Mouse (Mus musculus): ENCODE measurements around the gene Olfr958.

Gene Olfr958

DNA sequence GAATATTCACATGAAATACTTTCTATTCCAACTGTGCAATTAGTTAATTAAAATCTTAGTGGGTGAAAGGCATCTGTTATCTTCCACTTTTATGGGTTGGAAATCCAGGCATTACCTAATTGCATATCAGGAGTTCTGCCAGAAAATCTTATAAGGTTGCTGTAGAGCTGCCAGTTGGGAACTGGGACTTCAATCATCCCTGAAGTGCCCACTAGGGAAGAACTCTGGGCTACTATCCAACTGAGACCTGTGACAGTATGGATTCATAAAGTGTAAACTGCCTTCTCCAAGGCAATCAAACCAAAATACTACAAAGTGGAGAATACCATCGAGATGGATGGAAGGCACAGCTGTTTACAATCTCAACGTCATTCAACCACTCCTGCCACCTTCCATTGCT, at the start of gene Olfr958:
Gene Olfr958, minus strand, starts transcription at position 109 of the 400 bp plus-strand sequence.
- DNase-seq (ENCODE audit: low read depth), result no peak

DNA sequence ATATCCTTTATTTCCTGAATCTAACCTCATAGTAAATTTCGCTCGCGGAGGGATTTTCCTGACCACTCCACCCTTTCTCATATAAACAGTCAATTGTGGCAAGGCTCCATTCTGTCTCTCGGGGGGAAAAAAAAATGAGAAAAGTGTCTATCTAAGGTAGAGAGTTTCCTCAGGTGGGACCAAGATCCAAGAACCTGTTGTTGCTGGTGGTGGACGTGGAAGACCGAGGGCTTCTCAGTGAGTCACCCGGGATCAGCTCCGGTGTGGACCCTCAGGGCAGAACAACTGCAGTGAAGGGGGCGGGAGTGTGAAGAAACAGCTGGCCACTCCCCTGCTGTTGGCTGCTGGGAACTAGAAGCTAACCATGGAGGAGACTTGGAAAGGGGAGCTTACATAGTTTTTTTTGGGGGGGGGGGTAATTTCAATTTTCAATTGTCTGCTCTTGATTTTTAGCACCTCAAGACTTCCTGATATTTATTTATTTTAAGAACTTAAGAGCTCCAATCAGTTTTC, 49.5 kb upstream of the Olfr958 start:
- DNase-seq (ENCODE audit: low read depth), result peak; percentile 66

- no peak for DNase-seq (ENCODE audit: low read depth)
Measured at GRCm38 (mm10) chr9:39602536-39603332, 48.9 kb upstream of the Olfr958 start.

GRCm38 (mm10) chr9:39577050-39577449, 23.2 kb upstream of the Olfr958 start:
- peak; percentile 8 for DNase-seq (ENCODE audit: low read depth)

DNA sequence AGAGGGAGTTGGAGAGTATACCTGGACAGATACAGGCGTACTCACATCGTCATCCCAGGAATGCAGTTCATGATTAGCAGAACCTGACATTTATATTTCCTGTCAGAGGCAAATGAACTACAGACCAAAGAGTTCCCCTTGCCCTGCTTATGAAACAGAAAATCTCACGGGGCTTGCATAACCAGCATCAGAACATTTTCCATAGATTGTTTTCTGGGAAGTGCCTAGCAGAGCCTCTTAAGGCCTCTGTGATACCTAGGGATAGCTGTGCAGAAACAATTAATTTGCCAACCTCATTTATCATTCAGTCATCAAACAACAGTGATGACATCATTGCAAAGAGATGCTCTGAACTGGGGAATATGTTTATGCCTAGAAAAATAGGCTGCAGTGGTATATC, 21.6 kb upstream of the Olfr958 start, which contains the start of gene Olfr959:
Gene Olfr959, minus strand, starts transcription at position 101 of the 400 bp plus-strand sequence.
- DNase-seq (ENCODE audit: low read depth), result no peak

DNA sequence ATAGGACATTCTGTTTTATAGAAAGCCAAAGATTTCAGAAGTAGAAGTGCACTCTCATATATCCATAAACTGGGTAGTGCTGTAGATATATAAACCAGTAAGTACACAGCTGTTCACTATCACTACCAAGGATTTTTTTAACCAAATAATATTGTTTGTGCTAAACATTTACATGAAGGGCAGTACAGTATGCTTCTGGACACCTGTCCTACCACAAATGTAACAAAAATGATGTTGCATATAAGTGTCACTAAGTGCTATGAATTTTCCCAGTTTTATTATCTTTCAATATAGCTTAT, 4.4 kb upstream of the Olfr958 start:
- no peak for DNase-seq (ENCODE audit: low read depth)

DNA sequence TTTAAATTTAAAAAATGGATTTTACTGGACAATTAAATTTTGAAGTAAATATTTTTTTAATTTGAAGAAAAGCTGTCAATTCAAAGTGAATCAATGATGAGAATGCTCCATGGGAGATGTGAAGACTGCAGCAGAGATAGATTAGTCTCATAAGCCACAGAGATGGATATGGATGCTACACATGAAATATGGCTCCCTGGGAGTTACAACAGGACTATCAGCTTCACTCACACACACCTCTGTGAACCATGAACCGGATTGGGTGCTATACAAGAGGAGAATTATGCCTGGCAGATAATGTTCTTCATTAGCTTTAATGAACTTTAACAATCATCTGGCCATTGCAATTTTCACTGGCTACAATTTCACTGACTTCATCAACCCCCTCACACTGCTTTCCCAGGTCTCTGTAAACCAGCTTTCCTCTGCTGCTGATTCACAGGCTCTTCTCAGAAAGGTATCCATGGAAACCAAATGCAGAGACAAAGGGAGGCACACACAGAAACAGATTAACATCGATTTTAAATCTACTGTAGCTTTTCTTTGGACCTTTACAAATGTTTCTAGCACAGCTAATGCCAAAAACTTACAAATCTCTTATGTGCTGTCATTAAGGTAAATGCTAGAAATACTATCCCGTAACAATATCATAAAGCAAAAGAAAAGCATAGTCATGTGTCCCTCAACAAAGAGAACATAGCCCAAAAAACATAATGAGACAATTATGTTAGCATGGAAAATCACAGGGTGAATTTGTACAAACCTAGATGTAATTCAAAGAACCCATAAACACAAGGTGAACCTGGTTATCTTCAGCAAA, 3.9 kb upstream of the Olfr958 start:
- DNase-seq (ENCODE audit: low read depth), result no peak

DNA sequence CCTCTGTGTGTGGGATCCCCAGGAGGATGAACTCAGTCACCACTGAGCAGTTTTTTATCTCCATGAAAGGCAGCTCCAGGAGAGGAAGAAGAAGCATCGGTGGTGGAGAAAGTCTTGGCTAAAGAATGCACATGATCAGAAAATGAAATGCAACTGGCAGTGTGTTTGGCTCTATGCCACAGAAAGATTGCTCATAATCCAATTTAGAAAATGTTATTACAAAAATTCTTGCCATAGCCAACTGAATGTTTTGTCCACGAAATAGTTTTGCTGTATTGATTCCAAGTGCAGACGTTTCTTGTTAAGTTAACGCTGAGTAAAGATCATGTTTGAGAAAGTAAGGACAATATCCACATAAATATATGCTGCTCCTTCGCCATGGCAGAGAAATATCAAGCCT, 3.0 kb downstream of the Olfr958 start:
- peak; percentile 73 for DNase-seq (ENCODE audit: low read depth)

GRCm38 (mm10) chr9:39523616-39524285, 30.1 kb downstream of the Olfr958 start:
- DNase-seq (ENCODE audit: low read depth), result peak; percentile 57

GRCm38 (mm10) chr9:39518595-39518994, 35.3 kb downstream of the Olfr958 start:
- DNase-seq (ENCODE audit: low read depth), result peak; percentile 45

DNA sequence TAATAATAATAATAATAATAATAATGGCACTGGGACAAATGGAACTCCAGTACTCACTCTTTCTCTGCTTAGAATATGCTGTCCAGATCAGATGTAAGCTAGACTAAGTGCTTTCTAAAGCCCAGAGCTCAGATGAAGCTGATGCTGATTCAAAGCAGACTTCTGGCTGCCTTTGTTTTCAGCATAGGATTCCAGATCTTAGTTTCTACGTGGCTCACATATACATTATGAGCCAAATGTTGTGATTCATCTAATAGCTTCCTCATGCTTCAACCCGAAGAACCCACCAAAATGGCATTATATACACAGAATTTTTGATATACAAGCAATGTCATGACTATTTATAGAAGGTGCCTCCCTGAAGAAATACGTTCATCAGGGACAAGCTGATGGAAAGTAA, 38.3 kb downstream of the Olfr958 start, which contains the start of gene Olfr957:
Gene Olfr957, minus strand, starts transcription at position 279 of the 400 bp plus-strand sequence.
- DNase-seq (ENCODE audit: low read depth), result peak; percentile 70

- no peak for DNase-seq (ENCODE audit: low read depth)
Measured at GRCm38 (mm10) chr9:39509412-39509811, 44.4 kb downstream of the Olfr958 start.

DNA sequence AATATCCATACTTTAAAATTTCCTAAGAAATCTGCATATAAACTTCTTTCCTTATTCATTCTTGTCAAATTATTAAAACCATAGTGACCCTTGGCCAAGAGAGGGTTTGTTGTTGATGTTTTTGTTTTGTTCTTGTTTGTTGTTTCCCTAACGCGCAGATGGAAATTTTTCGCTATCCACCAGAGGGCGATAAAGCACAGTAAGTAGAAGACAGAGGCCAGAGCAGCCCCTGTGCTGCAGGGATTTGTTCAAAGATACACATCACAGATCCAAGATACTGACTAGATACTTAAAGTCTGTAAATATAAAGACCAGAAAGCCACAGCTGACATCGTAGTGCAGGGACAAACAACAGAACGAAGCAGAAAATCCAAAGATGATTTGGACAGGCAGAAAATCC, 44.9 kb downstream of the Olfr958 start:
- DNase-seq (ENCODE audit: low read depth), result peak; percentile 76
